Mouse (Mus musculus) A20 (cell line): ENCODE results near the gene Clrn3.
"Not testable (repeated sequence)": the region's sequence is repeated elsewhere in the genome, so short reads cannot be mapped to it uniquely, and the experiment has no call there.

Source experiments
- DNase-seq: peaks from one replicate; pipeline ENCODE4 v3.0.0-alpha.2; 2011; ENCODE audit warnings: low read depth, low spot score

The Clrn3 gene

DNA sequence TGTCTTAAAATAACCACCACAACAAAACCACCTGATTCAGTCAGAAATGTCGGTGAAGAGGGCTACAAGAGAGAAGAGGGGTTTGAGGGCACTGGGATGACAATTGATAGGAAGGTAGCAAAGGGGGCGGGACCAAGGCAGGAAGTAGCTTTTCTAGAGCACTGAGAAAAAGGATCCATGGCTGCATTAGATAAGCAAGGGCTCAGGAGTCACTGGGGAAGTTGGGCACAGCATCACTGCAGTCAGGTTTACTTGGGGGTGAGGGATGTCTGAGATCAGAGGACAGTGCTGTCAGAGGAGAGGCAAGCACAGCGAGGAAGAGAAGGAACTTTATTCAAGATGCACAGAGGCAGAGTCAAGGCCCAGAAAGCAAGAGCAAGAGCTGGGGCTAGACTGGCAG is 7.5 kb upstream of the Clrn3 start:
- DNase-seq = no peak

DNA sequence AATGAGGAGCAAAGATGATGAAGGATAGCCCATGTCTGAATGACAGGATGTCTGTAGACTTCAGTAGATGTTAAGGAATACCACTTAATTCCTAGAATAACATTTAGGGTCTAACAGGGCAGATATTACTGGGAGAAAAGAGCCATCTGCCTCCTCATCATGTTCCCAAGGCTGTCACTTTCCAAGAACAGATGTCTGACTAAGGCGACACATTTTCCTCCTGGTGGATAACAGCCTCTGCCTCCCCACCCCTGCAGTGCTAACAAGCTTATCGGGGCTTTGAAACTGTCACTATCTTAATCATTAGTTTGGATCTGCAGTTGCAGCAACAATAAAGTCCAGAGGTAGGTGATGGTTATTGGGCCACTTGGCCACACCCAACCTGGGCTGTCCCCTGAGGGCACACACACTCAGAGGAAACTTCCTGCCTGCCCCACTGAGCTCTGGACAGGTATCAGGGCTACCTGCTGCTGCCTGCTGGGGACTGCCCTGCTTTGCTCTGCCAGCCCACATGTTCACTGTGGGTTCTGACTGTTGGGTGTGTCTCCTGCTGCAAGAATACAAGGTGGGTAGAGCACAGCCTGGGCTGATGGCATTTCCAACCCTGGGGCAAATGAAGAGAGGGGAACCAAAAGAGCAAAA is 6.2 kb upstream of the Clrn3 start:
- no peak for DNase-seq

DNA sequence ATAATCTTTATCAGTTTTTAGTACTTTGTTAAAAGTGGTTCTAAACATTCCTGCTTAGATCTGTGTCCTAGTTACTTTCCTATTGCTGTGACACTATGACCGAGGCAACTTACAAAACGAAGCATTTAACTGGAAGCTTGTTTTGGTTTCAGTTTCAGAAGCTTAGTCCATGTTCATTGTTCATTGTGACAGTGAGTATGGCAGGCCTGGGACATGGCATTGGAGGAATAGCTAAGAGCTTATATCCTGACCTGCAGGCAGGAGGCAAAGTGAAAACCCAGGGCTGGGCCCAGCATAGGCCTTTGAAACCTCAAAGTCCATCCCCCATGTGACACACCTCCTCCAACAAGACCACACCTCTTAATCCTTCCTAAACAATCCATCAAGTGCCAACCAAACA is 614 bp upstream of the Clrn3 start:
- DNase-seq = no peak

DNA sequence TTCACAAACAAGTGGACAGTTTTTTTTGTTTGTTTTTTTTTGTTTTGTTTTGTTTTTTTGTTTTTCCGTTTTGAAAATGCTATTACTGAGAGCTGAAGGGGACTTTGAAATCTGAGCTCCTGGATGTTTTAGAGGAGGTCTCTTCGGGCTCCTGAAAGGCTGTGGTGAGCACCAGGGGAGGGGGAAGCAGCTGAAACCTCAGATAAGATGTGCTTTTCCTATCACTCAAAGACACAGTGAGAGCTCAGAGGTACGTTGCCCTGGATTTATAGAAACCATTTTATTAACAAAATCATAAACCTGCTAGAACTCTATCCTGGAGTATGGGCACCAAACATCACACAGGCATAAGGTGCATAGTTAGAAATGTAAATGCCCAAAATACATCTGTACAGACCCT is 1.3 kb downstream of the Clrn3 start:
- no peak for DNase-seq

DNA sequence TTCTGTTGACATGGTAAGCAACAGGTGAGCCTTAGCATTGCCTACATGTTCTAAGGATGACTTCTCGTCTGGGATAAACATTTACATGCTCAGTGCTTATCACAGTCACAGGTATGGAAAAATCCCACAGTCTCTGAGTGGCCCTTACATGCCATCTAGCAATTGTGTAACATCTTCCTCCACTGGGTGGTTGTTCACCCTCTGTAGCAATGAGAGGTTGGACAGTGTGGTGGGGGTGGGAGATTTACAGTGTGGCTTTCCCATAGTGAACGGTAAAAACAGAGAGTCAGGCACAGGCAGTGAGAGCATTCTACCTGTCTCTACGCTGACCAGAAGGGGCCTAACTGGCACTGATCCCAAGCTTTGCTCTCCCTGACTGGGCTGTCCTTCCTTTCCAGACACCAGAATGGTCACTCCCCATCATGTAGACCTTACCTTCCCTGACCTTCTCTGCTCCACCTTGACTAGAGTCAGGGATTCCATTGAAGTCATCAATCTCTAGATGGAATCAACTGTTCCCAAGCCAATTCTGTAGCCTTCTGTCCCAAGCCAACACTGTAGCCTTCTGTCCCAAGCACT is 1.8 kb downstream of the Clrn3 start:
- no peak for DNase-seq

DNA sequence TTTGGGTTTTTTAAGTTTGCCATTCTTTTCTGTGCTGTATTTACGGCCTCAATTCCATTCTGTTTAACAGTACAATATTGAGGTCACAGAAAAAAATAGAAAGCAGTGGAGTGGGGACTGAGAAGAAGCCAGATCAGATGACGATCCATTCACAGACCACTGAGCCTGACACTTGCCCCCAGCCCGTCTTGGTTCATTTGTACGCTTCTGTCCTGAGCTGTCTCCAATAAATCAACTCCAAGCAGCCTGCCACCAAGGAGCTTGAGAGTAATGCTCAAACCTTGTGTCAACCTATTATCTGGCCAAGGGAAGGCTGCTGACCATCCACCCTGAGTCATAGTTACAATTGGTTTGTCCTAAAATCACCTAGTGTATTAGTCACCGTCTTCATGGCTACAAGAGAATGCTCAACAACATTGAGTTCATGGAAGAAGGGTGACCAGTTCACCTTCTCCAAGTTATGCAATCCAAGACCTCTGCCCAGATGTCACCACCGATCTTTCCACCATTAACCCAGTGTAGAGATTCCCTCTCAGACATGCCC is 4.0 kb downstream of the Clrn3 start:
- DNase-seq = no peak

DNA sequence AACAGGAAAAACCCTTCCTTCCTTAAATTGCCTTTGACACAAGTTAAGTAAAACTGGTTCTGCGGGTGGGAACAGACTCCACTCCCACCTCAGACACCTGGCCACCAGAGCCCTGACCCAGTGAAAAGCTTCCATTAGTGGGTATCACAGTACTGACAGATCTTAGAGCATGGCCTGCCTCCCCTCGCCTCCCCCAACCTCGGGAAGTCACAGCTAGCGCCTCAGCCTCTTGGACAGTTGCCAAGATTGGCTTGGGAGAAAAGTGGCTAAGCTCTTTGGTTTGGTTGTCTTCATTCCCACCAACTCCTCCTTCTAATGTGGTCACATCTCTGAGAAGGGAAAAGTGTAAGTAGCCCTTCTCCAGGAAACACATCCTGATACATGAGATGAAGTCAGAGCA is 4.5 kb downstream of the Clrn3 start:
- no peak for DNase-seq

DNA sequence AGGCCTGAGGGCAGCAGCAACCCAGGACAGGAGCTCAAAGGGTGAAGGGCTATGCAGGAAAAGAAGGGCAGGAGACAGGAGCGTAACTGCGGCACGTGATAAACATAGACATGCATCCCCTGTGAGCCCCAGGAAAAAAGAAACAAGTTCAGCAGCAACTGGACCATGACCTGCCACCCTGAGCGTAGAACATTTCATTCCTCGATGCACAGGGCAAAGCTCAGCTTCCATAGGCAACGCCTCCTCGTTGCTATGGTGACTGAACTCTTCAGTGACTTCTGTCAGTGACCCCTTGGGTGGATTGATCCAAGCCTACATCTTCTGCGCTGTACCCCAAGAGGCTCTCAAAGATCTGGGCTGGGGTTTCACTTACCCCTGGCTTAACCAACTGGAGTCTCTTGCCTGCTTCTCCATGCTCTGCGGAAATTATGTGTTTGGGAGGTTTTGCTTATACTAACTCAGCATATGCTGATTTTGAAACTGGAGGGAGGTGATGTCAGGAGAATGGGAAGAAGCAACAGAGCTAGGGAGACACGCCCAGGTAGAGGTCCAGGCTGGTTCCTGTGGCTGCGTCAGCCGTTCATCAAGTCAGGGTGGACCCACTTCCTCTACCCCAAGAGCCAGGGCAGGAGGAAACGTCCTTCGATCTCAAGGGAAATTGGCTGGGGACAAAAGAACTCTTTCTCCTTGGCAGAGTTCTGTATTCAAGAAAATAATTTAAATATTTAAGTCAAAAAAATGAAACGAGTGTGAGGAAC is 6.5 kb downstream of the Clrn3 start:
- no peak for DNase-seq

DNA sequence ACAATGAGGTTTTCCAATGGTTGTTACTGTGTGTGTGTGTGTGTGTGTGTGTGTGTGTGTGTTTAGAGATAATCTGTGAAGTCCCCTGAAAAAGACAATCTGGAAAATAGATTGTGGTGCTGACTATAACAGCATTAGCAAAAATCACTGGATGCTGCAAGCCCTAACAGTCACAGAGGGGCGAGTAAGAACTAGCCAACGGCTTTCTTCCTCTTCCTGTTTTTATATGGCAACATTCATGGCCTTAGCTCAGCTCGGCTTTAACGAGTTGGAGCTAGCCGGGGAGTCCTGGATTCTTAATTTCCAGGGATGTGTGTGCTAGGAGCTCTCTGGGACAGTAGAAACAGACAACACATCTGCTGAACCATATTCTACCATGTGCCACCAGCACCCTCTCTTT is 8.2 kb downstream of the Clrn3 start:
- no peak for DNase-seq

DNA sequence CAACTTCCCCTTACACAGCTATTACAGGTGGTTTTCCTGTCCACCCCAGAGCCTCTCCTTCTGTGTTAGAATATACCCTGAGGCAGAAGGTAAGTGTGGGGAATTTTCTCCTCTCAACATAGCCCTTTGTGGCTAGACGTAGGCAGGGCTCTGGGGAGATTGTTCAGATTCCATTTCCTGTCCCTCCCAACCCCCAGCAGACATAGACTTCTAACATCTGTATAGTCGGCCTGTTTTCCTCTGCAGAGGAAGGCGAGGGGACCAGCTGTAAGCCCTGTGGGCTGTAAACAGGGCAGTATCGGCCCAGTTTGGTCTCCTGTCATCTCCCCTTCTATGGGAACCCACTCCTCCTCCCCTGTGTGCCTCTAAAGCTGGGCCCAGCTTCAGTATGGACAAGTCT is 11.3 kb downstream of the Clrn3 start:
- no peak for DNase-seq

DNA sequence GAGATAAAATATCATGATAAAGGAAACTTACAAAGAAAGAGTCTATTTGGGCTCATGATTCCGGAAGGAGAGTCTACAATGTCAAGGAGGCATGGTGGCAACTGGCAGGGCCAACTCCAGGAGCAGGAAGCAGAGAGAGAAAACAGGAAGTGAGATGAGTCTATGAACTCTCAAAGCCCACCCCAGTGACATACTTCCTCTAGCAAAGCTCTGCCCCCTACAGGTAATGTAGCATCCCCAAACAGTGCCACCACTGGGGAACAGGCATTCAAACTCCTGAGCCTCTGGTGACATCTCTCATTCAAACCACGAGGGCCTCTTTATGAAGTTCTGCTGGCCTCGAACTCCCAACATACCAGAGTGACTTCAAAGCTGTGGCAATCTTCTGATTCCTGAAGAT is 16.7 kb downstream of the Clrn3 start:
- DNase-seq = no peak

DNA sequence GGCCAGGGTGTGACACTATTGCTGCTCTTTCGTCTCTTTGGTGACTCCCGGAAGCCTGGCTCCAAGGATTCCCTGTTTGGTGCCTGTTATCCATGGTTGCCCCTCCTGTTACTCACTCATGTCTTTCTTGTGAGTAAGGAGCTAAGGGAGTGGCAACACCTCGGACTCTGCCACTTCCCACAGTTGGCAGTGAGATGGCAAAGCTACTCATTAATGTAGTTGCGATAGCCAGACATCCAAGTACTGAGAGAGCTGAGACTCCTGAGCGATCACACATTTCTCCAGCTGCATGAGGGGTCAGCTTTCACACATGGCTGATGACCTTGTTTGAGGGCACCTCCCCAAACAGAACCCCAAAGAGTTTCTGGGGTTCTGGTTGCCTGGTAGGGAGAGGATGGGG is 18.0 kb downstream of the Clrn3 start:
- no peak for DNase-seq

DNA sequence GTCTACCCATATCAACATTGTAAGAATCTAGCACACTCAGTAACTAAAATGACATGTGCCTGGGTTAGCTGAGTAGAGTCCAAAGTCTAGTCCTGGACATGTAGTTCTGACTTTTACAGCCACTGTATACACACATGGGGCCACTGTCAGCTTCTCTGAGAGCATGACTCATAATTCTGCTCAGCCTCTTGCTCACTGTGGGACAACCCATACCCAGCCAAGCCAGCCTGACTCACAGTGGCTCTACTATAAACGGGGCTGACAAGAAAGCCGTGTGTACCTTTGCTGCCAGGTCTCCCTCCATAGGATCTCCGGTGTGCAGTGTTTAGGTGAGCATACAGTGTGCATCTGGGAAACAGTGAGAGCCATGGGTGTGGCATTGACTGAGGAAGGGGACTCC is 19.2 kb downstream of the Clrn3 start:
- DNase-seq = no peak

DNA sequence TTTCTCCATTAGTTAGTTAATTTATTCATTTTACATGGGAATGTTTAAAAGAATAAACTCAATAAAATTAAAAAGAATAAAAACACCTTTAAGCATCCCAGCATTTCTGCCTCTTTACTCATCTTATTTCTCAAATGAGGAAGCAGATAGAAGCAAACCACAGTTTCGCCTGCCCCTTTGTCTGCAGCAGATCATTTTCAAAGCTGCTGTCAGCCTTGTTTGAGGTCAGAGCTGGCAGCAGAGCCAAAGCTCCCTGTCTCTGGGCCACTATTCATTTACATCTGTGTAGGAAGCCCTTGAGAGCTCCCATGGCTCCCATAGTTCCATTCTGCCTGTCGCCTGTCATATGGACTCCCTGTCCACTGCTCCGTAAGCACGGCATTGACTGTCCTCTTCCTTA is 19.9 kb downstream of the Clrn3 start:
- DNase-seq = no peak

DNA sequence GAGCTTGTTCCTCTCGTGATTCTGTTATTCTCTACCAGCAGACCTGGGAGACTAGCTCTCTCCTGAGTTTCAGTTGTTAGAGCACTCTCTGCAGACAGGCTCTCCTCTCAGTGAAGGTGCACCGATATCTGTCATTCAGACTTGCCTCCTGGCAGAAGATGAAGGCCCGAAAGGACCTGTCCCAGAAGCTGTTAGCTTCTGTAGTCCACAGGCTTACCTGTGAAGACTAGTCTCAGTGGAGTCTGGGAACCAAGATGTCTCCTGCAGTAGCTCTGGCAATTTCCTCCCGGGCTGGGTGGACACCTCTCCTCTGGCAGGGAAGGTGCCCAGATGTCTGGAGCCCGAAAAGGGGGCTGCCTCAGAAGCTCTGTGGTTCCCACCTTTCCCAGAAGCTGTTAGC is 21.9 kb downstream of the Clrn3 start:
- DNase-seq = not testable (repeated sequence)

DNA sequence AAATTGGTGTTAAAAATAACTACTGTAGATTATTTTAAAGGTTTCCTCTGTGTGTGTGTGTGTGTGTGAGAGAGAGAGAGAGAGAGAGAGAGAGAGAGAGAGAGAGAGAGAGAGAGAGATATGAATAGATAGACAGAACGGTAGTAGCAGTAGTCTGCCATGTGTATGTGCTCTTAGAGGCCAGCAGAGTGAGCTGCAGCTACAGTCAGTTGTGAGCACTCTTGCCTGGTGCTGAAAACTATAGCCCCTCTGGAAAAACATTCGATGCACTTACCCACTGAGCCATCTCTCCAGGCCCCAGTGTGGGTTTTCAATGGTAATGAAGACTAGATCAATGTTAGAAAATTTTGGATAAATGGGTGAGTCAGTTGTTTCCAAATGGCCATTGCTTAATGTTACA is 29.1 kb downstream of the Clrn3 start:
- no peak for DNase-seq

DNA sequence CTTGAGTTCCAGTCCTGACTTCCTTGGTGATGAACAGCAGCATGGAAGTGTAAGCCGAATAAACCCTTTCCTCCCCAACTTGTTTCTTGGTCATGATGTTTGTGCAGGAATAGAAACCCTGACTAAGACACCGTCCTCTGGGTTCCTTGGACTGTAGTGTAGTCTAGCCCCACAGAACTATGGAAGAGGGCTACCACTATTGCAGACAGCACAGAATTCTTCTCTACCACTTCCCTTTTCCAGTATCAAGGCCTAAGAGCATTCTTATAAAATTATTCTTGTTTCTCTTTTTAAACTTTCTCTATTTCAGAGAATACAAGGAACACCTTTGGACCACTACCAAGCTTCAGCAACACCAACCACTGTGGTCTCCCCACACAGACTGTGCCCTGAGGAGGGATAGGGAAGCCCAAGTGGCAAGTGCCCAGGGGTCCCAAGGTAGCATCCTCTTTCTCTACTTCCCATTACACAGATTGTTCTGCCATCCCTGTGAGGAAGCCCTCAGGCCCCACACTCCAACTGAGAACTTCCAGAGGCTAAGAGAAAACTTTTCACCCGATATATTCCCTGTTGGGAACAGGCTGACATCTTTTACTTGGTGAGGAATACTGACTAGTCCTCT is 29.8 kb downstream of the Clrn3 start:
- DNase-seq = no peak

DNA sequence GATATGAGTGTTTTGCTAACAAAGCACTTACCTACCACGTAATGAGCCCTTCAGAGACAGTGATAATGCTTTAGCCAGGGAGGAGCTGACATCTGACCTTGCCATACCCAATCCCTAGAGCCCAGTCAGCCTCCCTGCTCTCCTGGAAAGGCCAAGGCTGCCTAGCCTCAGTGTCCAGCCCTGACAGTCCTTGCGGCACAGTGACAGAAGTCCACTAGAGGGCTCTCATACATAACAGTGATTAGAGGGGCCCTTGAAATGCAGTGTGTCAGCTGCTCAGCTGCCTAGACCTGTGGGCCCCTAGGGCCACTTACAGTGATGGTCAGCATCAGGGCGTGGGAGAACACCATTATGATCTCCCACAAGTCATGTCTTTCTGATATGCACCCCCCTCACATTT is 33.2 kb downstream of the Clrn3 start:
- no peak for DNase-seq

DNA sequence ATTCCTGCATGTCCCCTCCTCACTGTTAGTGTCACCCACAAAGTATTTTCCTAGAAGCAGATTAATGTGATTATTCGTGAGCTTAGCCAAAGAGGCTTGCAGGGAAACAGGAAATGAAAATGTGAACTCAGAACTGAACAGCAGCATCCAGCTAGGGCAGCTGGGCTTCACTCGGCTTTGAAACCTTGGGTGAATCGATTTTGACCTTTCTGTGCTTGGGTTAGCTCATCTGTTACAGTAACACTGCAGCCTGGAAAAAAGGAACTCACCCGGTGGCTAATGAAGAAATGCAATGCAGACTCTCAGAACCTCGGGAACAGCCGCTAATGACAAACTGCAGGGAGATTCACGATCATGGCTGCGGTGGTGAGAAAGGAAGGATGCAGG is 38.0 kb downstream of the Clrn3 start:
- DNase-seq = no peak

DNA sequence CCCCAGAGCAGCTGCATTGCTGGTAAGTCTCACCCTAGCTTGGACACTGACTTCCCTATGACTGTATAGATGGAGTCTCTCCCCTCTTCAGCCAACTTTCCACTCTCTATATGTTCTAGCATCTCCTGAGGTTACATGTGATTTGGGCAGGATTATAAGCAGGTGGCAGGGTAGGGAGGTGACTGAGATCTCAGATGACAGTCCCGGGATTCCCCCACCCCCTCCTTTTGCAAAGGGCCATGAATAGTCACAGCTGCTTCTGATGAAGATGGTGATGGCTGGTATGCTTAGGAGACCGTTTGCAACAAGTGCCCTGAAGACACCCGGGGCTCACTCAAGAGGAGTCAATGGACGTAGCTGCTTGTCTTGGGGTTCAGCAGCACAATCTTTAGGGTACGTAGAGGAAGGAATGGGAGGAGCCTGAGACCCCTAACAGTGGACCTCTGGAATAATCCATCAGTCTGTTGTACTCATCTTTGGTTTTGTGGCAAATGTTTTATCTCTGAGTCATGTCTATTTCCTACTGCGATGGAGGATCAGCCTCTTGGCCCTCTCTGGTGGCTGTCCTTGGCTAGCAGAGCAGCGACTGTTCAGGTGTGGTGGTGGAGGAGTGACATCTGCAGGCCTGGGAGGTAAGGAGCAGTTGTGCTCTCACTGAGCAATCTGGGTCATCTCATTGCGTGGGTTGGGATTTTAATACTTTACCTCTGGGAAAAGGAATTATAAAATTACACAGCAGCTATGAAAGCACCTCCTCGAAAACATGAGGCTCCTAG is 38.5 kb downstream of the Clrn3 start:
- no peak for DNase-seq

DNA sequence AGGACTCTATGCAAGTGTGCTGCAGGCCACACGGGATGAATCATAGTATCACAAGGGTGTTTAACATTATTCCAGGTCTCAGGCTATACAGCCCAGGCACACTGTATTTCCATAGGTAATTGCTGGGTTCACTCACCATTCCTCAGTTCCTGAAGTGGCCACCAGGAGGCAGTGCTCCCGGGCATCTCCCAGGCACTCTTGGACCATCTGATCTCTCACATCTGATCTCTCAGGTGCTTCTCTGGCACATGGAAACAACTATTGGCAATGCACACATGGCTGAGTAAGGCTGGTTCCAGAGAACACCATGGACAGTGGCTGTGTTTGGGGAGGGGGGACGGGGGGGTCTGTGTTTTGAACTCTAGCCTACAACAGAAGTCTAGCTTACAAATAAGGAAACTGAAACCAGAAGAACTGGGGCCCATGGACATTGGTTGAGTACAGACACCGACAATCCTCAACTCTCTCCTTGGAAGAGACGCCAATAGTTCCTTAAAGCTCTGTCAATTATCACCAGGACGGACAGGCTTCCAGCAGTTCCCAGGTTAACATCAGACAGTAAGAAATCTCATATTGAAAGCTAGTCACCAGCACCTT is 40.1 kb downstream of the Clrn3 start:
- DNase-seq = no peak
